Mouse (Mus musculus): ENCODE results near the gene B4galt5. TPM values are rescaled to one million over a fixed set of nuclear protein-coding genes. Genes with fewer than 3 reads are reported as not detected.

The B4galt5 gene
- polyA plus RNA-seq, 1 experiment from 2014 or later, result 8.8 TPM

DNA sequence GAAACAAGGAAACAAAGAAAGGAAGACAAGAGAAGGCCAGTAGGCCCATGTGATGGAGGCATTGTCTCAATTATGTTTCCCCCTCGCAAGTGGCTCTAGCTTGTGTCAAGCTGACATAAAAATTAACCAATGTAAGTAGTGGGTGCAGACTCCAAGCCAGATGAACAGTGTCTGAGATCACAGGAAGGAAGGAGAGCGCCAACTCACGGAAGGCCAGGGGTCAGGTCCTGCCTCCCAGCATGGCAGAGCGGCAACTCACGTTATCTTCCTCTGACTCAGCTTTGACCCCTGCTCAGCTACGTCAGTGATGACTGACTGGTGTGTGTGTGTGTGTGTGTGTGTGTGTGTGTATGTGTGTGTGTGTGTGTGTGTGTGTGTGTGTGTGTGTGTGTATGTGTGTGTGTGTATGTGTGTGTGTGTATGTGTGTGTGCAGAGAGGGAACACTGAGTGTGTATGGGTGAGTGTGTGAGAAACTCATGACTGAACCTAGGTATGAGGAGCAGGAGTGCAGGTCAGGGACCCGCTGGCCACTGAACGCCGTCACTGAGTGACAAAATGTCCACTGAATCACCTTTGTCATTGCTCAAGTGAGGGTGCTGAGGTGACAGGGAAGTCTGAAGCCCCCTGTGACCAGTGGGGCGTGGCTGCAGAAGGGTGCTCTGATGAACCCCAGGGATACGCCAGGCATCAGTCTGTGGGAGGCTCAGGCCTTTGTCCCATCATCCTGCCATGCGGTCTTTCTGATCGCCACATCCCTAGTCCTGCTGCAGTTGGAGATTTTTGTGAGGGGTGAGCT lies 55.5 kb downstream of the B4galt5 start:
- H3K27ac ChIP-seq (replicated peaks), result peak overlapping the region; percentile 48; the same call in 1 of the 2 replicates
- 61% methylated on average over 13 of the region's 13 CpGs for WGBS
- peaks cover 33% of the 10 kb centered on the region for H3K4me1 ChIP-seq
- H3K4me3 ChIP-seq, result no peak overlapping the region
- no peaks in the 10 kb centered on the region for H3K27me3 ChIP-seq (replicated peaks)
- peak; percentile 70; the same call in 1 of the 2 replicates for ATAC-seq (ENCODE audit: extremely low read depth, insufficient number of reproducible peaks, low FRiP score, low TSS enrichment)
- H3K9ac ChIP-seq, result no peak overlapping the region
- peak overlapping the region; percentile 25; the same call in 1 of the 2 replicates for H3K4me2 ChIP-seq
- H3K36me3 ChIP-seq, result peaks cover 7% of the 10 kb centered on the region; the same call in 1 of the 2 replicates
- no peaks in the 10 kb centered on the region for H3K9me3 ChIP-seq

DNA sequence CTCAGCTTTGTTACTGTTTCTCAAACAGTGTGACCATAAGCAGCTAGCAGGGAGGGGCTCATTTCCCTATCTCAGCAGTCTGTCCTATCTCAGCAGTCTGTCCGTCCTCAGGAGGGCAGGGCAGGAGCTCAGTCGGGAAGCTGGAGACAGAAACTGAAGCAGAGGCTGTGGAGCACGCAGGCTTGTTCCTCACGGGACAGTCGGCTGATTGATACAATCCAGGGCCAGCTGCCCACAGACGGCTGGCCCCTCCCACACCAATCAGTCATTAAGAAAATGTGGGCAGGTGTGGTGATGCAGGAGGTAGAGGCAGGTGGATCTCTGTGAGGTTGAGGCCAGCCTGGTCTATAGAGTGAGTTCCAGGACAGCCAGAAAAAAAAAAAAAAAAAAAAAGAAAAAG lies 56.1 kb downstream of the B4galt5 start:
- under 1% methylated on average over 6 of the region's 6 CpGs for WGBS
- Histone ChIP-seq H3K9me3 (no peaks in the 10 kb centered on the region), H3K27ac (replicated peaks) (peak overlapping the region; percentile 61), H3K4me3 (no peak overlapping the region), H3K4me2 (peak overlapping the region; percentile 41), H3K27me3 (replicated peaks) (no peaks in the 10 kb centered on the region), H3K36me3 (peaks cover 2% of the 10 kb centered on the region; the same call in 1 of the 2 replicates), H3K9ac (peak overlapping the region; percentile 59), H3K4me1 (peaks cover 32% of the 10 kb centered on the region)
- ATAC-seq (ENCODE audit: extremely low read depth, insufficient number of reproducible peaks, low FRiP score, low TSS enrichment), result no peak

GRCm38 (mm10) chr2:167292151-167292591 lies 56.8 kb downstream of the B4galt5 start:
- ATAC-seq (ENCODE audit: extremely low read depth, insufficient number of reproducible peaks, low FRiP score, low TSS enrichment), result no peak
- no peaks in the 10 kb centered on the region for H3K9me3 ChIP-seq

DNA sequence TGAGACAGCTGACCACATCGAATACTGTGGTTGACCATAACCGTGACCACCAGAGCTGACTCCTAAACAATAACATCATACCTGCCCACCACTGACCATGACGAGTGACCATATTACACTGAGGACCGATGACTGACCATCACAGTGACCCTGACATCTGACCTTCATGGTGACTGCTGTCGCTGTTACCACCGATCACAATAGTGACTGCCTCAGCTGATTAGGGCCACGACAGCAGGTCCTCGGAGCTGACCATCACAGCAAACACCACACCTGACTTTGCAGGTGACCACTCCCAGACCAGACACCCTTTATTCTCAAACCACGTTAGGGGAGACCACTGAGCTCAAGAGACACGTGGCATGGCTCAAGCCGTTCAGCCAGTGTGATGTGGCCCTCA lies 57.3 kb downstream of the B4galt5 start:
- 78% methylated on average over 11 of the region's 11 CpGs for WGBS
- Histone ChIP-seq H3K27ac (replicated peaks) (no peak overlapping the region), H3K9ac (no peak overlapping the region), H3K4me1 (peaks cover 32% of the 10 kb centered on the region), H3K9me3 (no peaks in the 10 kb centered on the region), H3K4me2 (no peak overlapping the region), H3K36me3 (no peaks in the 10 kb centered on the region), H3K4me3 (no peak overlapping the region), H3K27me3 (replicated peaks) (no peaks in the 10 kb centered on the region)
- no peak for ATAC-seq (ENCODE audit: extremely low read depth, insufficient number of reproducible peaks, low FRiP score, low TSS enrichment)

More at GRCm38 (mm10) chr2:167292151-167292591, 56.8 kb downstream of the B4galt5 start:
- Histone ChIP-seq H3K4me2 (peak overlapping the region; percentile 41; the same call in 1 of the 2 replicates), H3K27me3 (replicated peaks) (no peaks in the 10 kb centered on the region), H3K9ac (no peak overlapping the region), H3K4me1 (peaks cover 32% of the 10 kb centered on the region), H3K4me3 (no peak overlapping the region), H3K27ac (replicated peaks) (no peak overlapping the region), H3K36me3 (no peaks in the 10 kb centered on the region)
- WGBS, result 44% methylated on average over 4 of the region's 4 CpGs

DNA sequence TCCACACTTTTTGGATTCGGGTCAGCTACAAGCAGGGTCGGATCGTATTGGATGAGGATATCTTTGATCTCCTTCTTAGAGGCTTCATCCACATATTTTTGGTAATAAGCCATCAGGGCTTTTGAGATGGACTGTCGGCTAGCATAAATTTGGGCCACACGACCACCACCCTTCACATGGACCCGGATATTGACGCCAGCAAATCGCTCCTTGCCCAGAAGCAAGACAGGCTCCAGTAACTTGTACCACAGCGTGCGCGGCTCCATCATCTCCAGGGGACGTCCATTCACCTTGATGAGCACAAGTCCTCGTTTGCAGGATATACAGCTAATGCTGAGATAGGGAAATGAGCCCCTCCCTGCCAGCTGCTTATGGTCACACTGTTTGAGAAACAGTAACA lies 67.5 kb downstream of the B4galt5 start:
- Histone ChIP-seq H3K27me3 (replicated peaks) (peaks cover 8% of the 10 kb centered on the region; the same call in 1 of the 2 replicates), H3K36me3 (no peaks in the 10 kb centered on the region), H3K4me1 (no peaks in the 10 kb centered on the region), H3K9me3 (no peaks in the 10 kb centered on the region), H3K9ac (no peak overlapping the region), H3K27ac (replicated peaks) (no peak overlapping the region), H3K4me2 (no peak overlapping the region), H3K4me3 (no peak overlapping the region)
- 85% methylated on average over 13 of the region's 13 CpGs for WGBS
- ATAC-seq (ENCODE audit: extremely low read depth, insufficient number of reproducible peaks, low FRiP score, low TSS enrichment), result no peak

DNA sequence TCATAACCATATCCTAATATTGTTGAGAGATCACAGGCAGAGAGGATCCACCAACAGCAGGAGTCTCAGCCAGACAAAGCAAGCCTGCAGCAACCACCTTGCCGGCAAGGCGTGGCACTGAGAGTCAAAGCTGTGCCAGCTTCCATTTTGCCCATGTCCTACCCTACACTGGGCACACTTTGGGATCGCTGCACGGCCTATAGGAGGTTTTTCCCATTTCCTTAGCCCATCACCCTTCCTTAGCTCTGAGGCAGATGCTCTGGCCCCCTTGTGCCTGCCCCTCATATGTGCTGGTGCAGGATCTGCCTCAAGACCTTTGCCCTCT lies 68.0 kb downstream of the B4galt5 start:
- no peak for ATAC-seq (ENCODE audit: extremely low read depth, insufficient number of reproducible peaks, low FRiP score, low TSS enrichment)
- no peaks in the 10 kb centered on the region for H3K4me1 ChIP-seq
- no peak overlapping the region for H3K4me3 ChIP-seq
- WGBS, result 65% methylated on average over 4 of the region's 4 CpGs
- H3K9ac ChIP-seq, result no peak overlapping the region
- no peaks in the 10 kb centered on the region for H3K9me3 ChIP-seq
- H3K4me2 ChIP-seq, result no peak overlapping the region
- no peaks in the 10 kb centered on the region for H3K36me3 ChIP-seq
- H3K27ac ChIP-seq (replicated peaks), result no peak overlapping the region
- peaks cover 8% of the 10 kb centered on the region for H3K27me3 ChIP-seq (replicated peaks)

GRCm38 (mm10) chr2:167280090-167280985 lies 68.6 kb downstream of the B4galt5 start:
- Histone ChIP-seq H3K27me3 (replicated peaks) (peaks cover 8% of the 10 kb centered on the region), H3K4me3 (no peak overlapping the region), H3K9ac (no peak overlapping the region), H3K4me2 (no peak overlapping the region), H3K4me1 (no peaks in the 10 kb centered on the region), H3K36me3 (no peaks in the 10 kb centered on the region), H3K27ac (replicated peaks) (no peak overlapping the region), H3K9me3 (no peaks in the 10 kb centered on the region)
- WGBS, result 45% methylated on average over 26 of the region's 26 CpGs
- no peak for ATAC-seq (ENCODE audit: extremely low read depth, insufficient number of reproducible peaks, low FRiP score, low TSS enrichment)

DNA sequence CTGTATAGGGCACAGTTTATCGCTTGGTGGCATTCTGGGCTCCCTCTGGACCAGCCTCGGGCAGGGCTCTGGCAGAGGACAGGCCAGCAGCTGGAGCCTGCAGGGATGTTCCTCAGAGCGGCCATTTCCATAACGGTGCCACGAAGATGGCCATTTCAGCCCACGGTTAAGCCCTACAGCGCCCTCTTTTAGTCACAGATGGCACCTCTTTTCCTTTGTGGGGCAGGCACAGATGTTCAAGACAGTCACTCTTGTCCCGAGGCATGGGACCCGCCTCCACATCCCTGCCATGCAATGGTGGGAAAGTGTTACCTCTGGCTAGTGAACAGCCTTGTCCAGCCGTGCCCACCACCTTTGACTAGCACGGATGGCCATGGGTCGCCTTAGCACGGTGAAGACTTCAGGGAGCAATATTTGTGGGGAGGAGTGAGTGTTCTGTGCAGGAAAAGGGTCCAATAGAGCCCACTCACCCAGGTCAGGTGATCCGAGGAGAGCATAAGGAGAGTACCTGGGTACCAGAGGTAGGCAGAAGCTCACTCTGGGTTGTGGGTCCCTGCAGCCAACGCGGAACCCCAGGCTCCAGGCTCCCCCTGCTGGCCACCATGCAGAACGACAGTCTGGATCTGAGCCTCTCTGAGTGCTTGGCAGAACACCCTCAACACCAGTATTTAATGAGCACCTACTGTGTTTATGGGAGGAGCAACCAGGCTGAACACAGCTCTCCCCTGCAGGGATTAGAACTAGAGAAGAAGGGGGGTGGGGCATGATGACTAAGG lies 70.0 kb downstream of the B4galt5 start:
- H3K4me2 ChIP-seq, result no peak overlapping the region
- no peaks in the 10 kb centered on the region for H3K4me1 ChIP-seq
- H3K9ac ChIP-seq, result no peak overlapping the region
- no peaks in the 10 kb centered on the region for H3K9me3 ChIP-seq
- H3K27me3 ChIP-seq (replicated peaks), result peaks cover 8% of the 10 kb centered on the region
- H3K36me3 ChIP-seq, result no peaks in the 10 kb centered on the region
- ATAC-seq (ENCODE audit: extremely low read depth, insufficient number of reproducible peaks, low FRiP score, low TSS enrichment), result no peak
- H3K4me3 ChIP-seq, result no peak overlapping the region
- 53% methylated on average over 17 of the region's 17 CpGs for WGBS
- H3K27ac ChIP-seq (replicated peaks), result no peak overlapping the region

DNA sequence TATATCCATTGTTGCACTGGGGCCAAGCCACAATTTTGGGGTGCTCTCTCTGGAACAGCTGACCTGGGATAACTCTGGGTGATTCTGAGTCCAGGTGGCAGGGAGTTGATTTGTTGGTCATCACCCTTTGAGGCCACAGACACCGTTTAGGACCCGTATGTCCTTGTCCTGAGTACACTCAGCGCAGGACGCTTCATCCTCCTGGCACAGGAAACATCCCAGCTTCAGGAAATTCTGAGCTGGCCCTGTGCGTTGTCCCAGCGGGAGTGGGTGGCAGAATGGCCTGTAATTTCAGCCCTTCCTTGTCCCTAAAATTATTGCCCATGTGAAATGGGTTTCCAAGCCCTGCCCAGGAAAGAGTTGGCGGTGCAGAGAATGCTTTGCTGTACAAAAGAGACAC lies 71.0 kb downstream of the B4galt5 start:
- Histone ChIP-seq H3K9ac (no peak overlapping the region), H3K27me3 (replicated peaks) (peaks cover 8% of the 10 kb centered on the region), H3K4me3 (no peak overlapping the region), H3K27ac (replicated peaks) (no peak overlapping the region), H3K9me3 (no peaks in the 10 kb centered on the region), H3K4me2 (no peak overlapping the region), H3K4me1 (no peaks in the 10 kb centered on the region), H3K36me3 (no peaks in the 10 kb centered on the region)
- no peak for ATAC-seq (ENCODE audit: extremely low read depth, insufficient number of reproducible peaks, low FRiP score, low TSS enrichment)
- WGBS, result 69% methylated on average over 7 of the region's 7 CpGs

- no peak overlapping the region for H3K4me3 ChIP-seq
- H3K27ac ChIP-seq (replicated peaks), result no peak overlapping the region
- no peaks in the 10 kb centered on the region for H3K4me1 ChIP-seq
- 76% methylated on average over 13 of the region's 13 CpGs for WGBS
- no peak overlapping the region for H3K9ac ChIP-seq
- H3K27me3 ChIP-seq (replicated peaks), result peaks cover 8% of the 10 kb centered on the region
- no peaks in the 10 kb centered on the region for H3K36me3 ChIP-seq
- ATAC-seq (ENCODE audit: extremely low read depth, insufficient number of reproducible peaks, low FRiP score, low TSS enrichment), result no peak
- no peaks in the 10 kb centered on the region for H3K9me3 ChIP-seq
- H3K4me2 ChIP-seq, result no peak overlapping the region
Measured at GRCm38 (mm10) chr2:167277026-167277425, 72.0 kb downstream of the B4galt5 start.

DNA sequence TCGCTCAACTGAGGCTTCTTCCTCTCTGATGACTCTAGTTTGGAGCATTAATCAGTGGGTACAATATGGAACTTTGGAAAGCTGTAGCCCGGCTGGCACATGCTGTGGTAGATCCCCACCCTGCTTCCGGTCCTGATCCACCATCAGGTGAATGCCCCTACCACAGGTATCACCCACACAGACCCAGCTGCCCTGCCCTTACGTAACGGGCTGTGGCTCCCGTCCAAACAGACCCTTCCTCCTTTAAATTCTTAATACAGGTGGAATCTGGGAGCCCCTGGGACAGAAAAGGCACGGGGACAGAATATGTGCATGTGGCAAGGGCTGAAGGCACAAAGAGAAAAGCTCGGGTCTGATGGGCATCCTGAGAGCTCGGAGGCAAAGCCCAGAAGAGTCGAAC lies 73.1 kb downstream of the B4galt5 start:
- H3K9ac ChIP-seq, result no peak overlapping the region
- H3K4me2 ChIP-seq, result no peak overlapping the region
- no peak for ATAC-seq (ENCODE audit: extremely low read depth, insufficient number of reproducible peaks, low FRiP score, low TSS enrichment)
- no peaks in the 10 kb centered on the region for H3K4me1 ChIP-seq
- H3K9me3 ChIP-seq, result no peaks in the 10 kb centered on the region
- WGBS, result 74% methylated on average over 10 of the region's 10 CpGs
- no peak overlapping the region for H3K4me3 ChIP-seq
- peaks cover 8% of the 10 kb centered on the region for H3K27me3 ChIP-seq (replicated peaks)
- H3K36me3 ChIP-seq, result no peaks in the 10 kb centered on the region
- H3K27ac ChIP-seq (replicated peaks), result no peak overlapping the region
